Mouse (Mus musculus) c-Kit-positive CD71-positive TER-119-negative erythroid progenitor cells, embryonic 14.5 days (primary cell): Measurements from ENCODE around the gene Mgme1.

ENCODE experiments used
- DNase-seq: peaks from one replicate; pipeline ENCODE4 v3.0.0-alpha.2; 2013; ENCODE audit warnings: low read depth

Gene Mgme1

DNA sequence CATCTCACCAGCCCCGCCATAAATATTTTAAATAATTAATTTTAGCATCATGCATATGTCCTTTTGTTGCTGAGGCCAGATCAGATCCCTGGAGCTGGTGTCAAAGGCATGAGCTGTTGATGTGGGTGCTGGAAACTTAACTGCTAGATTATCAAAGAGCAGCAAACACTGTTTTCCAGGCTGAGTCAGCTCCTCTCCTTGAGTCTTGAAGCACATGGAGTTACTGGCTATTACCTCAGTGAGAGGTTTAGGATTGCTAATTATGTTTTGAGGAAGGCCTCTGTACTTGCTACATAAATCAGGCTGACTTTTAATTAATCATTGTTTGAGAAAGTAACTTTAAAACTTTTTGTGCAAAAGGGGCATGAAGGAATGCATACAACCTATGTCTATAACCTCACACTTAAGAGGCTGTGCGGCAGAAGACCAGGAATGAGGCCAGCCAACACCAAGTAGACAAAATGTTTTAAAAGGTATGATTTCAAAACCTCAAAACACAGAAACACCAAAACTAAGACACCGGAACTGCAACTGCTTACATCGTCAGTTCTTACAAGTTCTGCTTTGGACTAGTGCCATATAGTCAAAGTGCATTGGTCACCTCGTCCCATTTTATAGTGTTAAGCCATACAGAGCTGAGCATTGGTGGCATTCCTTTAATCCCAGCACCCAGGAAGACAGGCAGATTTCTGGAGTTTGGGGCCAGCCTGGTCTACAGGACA lies 5.9 kb upstream of the Mgme1 start:
- DNase-seq: no peak

DNA sequence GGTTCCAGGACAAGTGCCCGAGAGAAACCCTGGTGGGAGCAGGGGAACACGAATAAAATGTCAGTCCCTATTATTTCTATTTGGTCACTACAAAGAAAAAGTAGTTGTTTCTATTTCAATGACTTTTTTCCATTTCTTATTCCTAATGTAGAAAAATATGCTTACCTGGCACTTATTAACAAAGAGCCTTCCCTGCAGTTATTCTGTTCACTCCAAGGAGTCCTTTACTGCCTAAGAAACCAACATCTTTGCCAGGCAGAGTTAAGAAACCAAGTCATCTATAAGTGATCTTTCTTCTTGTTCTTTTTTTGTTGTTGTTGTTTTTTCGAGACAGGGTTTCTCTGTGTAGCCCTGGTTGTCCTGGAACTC lies 5.4 kb upstream of the Mgme1 start:
- no peak for DNase-seq

DNA sequence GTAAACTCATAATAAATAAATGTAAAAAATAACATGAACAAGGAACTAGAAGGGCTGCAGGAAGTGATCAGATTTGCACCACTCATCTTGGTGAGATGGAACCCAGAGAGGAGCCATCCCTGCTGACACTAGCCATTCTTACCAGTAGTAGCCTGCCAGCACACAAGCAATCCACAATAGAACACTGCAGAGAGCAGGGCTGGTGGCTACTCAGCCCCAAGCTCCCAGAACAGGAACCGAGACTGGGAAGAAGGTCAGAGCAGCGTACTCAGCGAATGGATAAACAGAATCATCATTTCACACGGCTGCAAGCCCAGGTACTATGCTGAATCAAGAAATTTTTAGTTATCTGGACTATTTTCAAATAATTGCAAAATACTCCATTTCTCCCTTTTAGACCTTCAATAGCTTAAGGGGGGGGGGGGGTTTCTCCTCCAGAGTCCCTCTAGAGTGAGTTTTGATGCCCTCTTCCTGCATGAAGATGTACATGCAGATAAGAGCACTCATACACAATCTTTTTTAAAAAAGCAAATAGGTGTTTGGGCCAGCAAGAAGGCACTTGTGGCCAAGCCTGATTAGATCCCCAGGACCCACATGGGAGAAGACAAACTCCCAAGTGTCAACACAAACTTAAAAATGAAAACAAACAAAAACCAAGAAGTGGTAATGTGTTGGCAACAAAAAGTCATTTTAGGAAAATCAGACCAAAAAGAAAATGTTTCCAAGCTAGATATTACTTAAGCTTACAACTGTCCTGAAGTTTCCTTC lies 4.4 kb upstream of the Mgme1 start:
- no peak for DNase-seq

GRCm38 (mm10) chr2:144267004-144267730 lies 3.3 kb upstream of the Mgme1 start:
- no peak for DNase-seq

DNA sequence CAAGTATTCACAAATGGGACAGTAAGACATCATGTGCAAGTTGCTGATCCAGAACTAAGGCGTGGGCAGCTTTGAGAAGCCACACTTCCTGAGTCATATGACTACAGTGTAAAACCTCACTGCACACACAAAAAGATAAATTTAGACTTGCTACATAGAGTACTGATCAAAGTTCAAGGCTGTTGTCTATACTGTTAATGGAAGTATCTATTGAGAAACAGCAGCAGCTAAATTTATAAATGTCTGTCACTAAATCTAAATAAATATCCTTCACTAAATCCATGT lies 2.8 kb upstream of the Mgme1 start:
- DNase-seq: no peak

GRCm38 (mm10) chr2:144268446-144269305 lies 1.8 kb upstream of the Mgme1 start:
- DNase-seq: no peak

DNA sequence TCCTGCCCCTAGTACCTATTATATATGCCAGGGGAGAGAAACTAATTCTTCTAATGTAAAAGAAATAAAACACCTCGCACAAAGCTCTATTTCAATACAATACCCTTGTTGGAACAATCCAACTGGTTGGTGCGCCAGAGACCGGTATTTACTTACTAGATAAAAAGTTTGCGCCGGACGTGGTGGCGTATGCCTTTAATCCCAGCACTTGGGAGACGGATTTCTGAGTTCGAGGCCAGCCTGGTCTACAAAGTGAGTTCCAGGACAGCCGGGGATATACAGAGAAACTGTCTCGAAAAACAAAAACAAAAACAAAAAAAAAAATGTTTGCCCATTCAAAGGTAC lies 1.2 kb upstream of the Mgme1 start:
- DNase-seq: no peak

- no peak for DNase-seq
Observed at GRCm38 (mm10) chr2:144269679-144270475, 586 bp upstream of the Mgme1 start.

GRCm38 (mm10) chr2:144272088-144272487 lies 1.6 kb downstream of the Mgme1 start:
- DNase-seq: no peak

DNA sequence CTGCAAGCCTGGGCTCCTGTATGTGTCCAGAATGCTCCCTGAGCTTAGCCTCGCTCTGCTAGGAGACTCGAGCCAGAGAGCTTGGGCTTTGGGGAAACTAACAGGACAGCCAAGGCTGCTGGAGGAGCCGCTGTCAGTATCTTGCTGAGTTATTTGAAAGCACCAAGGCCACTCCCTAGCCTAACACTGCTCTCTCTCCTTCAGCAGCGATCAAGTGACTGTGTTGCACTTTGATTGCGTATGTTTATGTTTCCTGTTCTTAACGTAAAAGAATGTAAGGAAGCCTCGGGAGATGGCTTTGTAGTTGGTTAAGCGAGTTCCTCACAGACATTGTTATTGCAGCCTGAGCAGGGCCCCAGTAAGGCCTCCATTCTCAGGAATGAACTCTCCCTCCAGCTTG lies 4.3 kb downstream of the Mgme1 start:
- DNase-seq: no peak

GRCm38 (mm10) chr2:144276885-144277284 lies 6.4 kb downstream of the Mgme1 start:
- DNase-seq: no peak

GRCm38 (mm10) chr2:144279742-144280141 lies 9.3 kb downstream of the Mgme1 start:
- no peak for DNase-seq

DNA sequence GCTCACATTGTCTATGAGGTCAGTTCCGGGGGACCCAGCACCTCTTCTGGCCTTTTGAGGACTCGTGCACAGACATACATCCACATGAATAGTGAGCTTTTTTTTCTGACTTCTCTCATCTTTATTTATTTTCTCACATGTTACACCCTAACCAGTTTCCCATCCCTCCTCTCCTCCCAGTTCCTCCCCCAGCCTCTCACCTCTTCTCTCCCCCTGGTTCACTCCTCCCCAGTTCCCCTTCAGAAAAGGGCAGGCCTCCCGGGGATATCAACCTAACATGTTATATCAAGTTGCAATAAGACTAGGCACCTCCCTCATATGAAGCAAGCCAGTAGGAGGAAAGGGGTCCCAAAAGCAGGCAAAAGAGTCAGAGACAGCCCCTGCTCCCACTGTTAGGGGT lies 10.1 kb downstream of the Mgme1 start:
- no peak for DNase-seq

DNA sequence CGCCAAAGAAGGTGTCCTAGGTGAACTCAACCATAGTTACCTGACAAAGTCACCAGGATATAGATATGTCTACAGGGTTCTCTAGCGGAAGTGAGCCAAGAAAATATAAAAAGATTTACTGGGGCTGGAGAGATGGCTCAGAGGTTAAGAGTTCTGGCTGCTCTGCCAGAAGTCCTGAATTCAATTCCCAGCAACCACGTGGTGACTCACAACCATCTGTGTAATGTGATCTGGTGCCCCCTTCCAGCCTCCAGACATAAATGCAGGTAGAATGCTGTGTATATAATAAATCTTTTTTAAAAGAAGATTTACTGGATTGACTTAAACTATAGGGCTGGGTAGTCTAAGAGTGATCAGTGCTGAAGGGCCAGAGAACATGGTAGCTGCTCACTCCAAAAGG lies 11.0 kb downstream of the Mgme1 start:
- DNase-seq: no peak

DNA sequence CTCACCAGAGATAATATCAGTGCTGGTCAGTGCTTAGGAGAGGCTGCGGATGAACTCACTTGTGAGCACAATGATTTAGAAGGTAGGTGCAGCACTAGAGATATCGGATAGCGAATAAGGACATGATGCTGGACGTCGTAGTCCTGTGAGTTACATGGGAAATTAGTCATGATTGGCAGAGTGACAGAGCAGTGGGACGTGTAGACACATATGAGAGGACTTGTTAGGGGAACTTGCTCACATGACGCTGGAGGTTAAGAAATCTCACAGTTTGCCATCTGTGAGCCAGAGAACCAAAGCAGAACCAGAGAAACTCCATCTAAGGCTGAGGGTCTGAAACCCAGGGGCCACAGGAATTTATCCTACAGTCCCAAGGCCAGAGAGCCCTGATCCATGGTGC lies 19.9 kb downstream of the Mgme1 start:
- no peak for DNase-seq

- no peak for DNase-seq
Observed at GRCm38 (mm10) chr2:144291600-144292305, 21.3 kb downstream of the Mgme1 start.

- DNase-seq: no peak
Observed at GRCm38 (mm10) chr2:144295145-144295735, 24.8 kb downstream of the Mgme1 start.

DNA sequence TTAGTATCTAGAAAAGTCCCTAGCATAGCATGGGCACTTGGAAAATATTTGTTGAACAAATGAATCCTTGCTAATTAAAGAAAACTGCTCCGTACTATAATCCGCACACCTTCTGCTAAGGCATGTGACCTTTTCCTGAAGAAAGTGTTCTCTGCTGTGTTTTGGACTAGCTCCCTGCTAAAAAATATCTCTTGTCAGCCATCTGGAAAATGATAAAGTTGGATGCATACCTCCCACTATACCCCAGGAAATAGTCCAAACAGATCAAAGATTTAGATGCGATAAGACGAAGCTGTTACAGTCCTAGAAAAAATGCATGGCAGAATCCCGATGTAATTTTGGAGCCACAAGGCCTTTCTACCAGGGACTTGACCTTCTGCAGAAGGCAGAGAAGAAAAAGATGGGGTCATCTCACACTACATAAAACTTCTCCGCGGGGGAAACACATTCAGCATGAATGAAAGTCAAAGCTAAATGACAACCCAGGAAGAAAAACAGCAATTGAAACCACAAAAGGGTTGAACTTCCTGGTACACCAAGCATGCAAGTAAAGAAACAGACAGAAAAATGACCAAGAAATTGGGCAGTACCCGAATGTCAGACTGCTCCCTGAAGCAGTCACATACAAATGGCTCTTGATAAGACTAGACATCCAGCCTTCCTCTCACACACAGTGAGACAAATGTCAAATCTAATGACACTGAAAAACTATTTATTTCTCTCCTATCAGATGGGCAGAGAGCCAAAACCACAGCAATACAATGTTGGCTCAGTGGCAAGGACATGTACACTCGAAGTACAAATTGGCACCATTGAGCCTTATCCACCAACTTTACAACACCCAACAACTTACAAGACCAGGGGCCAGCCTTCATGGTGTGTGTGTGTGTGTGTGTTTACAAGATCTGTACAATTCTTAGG lies 29.5 kb downstream of the Mgme1 start:
- DNase-seq: no peak

DNA sequence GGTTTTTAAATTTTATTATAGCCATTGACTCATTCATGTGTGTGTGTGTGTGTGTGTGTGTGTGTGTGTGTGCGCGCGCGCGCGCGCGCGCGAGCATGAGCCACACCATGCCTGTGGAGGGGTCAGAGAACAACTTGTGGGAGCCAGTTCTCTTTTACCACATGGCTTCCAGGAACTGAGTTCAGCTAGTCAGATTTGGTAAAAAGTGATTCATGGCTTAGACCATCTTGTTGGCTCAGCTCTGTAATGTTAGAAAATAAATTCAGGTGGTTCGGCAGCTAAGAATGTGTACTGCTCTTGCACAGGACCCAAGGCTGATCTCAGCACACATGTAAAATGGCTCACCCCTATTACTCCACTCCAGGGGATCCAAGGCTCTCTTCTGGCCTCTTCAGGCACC lies 30.6 kb downstream of the Mgme1 start:
- no peak for DNase-seq
